Mouse (Mus musculus) heart, postnatal 0 days (tissue): ENCODE measurements around the gene Ppp1r12b. TPM values are rescaled to one million over a fixed set of nuclear protein-coding genes. Genes with fewer than 3 reads are reported as not detected.

Experiments
- ATAC-seq: fragments of 200-750 bp; cut with Nextera tagmentation; 2 replicates; pipeline ENCODE4 v1.8.0; 2017; ENCODE audit warnings: low read depth, moderate number of reproducible peaks, moderate library complexity; ENCODE audit not compliant: insufficient read depth
- DNase-seq: peaks from one replicate; pipeline ENCODE4 v3.0.0-alpha.2; 2016; ENCODE audit warnings: low spot score
- H3K27ac ChIP-seq: fragments of 300-500 bp; sonication (generic); 2 replicates; pipeline ENCODE4 v1.5.1; 2014; ENCODE audit warnings: low read depth, mild to moderate bottlenecking
- H3K27me3 ChIP-seq: fragments of 300-500 bp; sonication (generic); 2 replicates; pipeline ENCODE4 v1.6.1; 2014; ENCODE audit warnings: low read length, mixed read lengths; ENCODE audit not compliant: control insufficient read depth, insufficient read depth
- H3K36me3 ChIP-seq: fragments of 300-500 bp; sonication (generic); replicated peaks from 2 replicates; pipeline ENCODE4 v1.6.1; 2014; ENCODE audit warnings: low read length, mixed read lengths; ENCODE audit not compliant: control insufficient read depth, insufficient read depth
- H3K4me1 ChIP-seq: fragments of 300-500 bp; sonication (generic); 2 replicates; pipeline ENCODE4 v1.6.1; 2014; ENCODE audit warnings: antibody characterized with exemption; ENCODE audit not compliant: control insufficient read depth, insufficient read depth
- H3K4me2 ChIP-seq: fragments of 300-500 bp; sonication (generic); 2 replicates; pipeline ENCODE4 v1.6.1; 2014; ENCODE audit warnings: low read depth, mild to moderate bottlenecking, low read length, moderate library complexity
- H3K4me3 ChIP-seq: fragments of 300-500 bp; sonication (generic); 2 replicates; pipeline ENCODE4 v1.5.1; 2014; ENCODE audit warnings: low read depth, low read length
- H3K9ac ChIP-seq: fragments of 300-500 bp; sonication (generic); replicated peaks from 2 replicates; pipeline ENCODE4 v1.6.1; 2014; ENCODE audit warnings: low read depth, low read length, mixed read lengths
- H3K9me3 ChIP-seq: fragments of 300-500 bp; sonication (generic); replicated peaks from 2 replicates; pipeline ENCODE4 v1.6.1; 2016; ENCODE audit warnings: low read length; ENCODE audit not compliant: control insufficient read depth
- CTCF ChIP-seq: IDR thresholded peaks from 2 replicates; pipeline ENCODE4 v1.5.1; 2016; ENCODE audit warnings: antibody characterized with exemption, control low read depth, low read depth
- EP300 ChIP-seq: IDR thresholded peaks from 2 replicates; pipeline ENCODE4 v1.6.1; 2016; ENCODE audit warnings: antibody characterized with exemption, low read depth
- WGBS: fragments of 180-500 bp; shearing (Covaris S2); extraction: QIAGEN DNeasy Blood & Tissue Kit; methylation state at CpG from one replicate; pipeline ENCODE4 v1.1.7; 2014; 5-methylcytosine and 5-hydroxymethylcytosine counted together
- polyA plus RNA-seq: library from polyadenylated mRNA; unstranded; fragments of >200 nt; fragmentation: Nextera tagmentation; extraction: Ambion mirVana; gene quantifications from 2 replicates; pipeline ENCODE4 v1.2.1, GENCODE M21; 2015
- total RNA-seq: library from RNA; depleted of rRNA; stranded (reverse); fragments of >200 nt; gene quantifications from 2 replicates; pipeline ENCODE4 v1.2.3, GENCODE M21; 2014; ENCODE audit warnings: low replicate concordance

Ppp1r12b gene
- total and polyA plus RNA-seq, 2 experiments from 2014 or later: 23.0 to 69.9 TPM

DNA sequence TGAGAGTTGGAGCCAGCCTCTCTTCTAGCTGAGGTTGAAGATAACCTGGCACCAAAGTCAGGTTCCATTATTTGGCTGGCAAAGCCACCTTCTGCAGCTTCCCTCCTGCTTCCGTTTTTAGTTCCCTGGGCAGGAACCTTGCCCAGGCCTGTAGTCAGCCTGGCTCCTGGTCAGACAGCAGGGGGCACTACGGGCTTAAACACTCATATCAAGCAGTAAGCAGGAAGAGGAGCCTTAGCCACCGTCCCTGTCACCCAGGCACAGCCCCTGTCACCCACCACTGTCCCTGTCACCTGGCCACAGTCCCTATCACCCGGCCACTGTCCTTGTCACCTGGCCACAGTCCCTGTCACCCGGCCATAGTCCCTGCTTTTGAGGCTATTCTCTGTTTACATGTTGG is 230.5 kb downstream of the Ppp1r12b start:
- peak; percentile 29 for DNase-seq
- no peak for TF ChIP-seq EP300
- peak; percentile 65 for TF ChIP-seq CTCF
- no peaks in the 10 kb centered on the region for H3K36me3 ChIP-seq
- peak; percentile 55; the same call in 1 of the 2 replicates for ATAC-seq
- 0 out of 2 replicates have a peak, but pooled peaks cover 2% of the 10 kb centered on the region for H3K27me3 ChIP-seq
- no peak overlapping the region for H3K4me2 ChIP-seq
- H3K9me3 ChIP-seq: no peaks in the 10 kb centered on the region
- no peak overlapping the region for H3K4me3 ChIP-seq
- H3K27ac ChIP-seq: no peak overlapping the region
- H3K4me1 ChIP-seq: no peaks in the 10 kb centered on the region
- 36% methylated on average over 5 of the region's 5 CpGs for WGBS
- no peak overlapping the region for H3K9ac ChIP-seq

DNA sequence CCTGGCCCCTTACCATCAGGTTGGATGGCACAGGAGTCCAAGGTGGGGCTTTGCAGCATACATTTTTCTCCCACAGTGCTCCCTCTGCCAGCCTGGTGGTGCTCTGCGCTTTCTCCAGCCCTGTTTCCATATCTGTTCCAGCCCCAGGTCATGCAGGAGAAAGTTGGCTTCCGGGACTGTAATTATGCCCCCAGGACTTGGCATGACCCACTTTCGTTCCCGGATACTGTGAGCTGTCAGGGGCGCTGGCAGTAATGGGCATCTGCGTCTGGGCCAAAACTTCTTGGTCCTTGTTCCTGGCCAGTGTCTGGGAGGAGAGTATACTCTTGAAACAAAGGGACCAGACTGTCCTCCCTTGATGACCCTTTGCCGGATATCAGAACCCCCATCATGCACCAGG is 232.9 kb downstream of the Ppp1r12b start:
- H3K9me3 ChIP-seq: no peaks in the 10 kb centered on the region
- H3K4me3 ChIP-seq: no peak overlapping the region
- ATAC-seq: no peak
- H3K27ac ChIP-seq: no peak overlapping the region
- WGBS: 82% methylated on average over 7 of the region's 7 CpGs
- TF ChIP-seq EP300: no peak
- no peak for TF ChIP-seq CTCF
- H3K36me3 ChIP-seq: no peaks in the 10 kb centered on the region
- no peak overlapping the region for H3K4me2 ChIP-seq
- no peak overlapping the region for H3K9ac ChIP-seq
- H3K4me1 ChIP-seq: no peaks in the 10 kb centered on the region
- H3K27me3 ChIP-seq: 0 out of 2 replicates have a peak, but pooled peaks cover 2% of the 10 kb centered on the region
- no peak for DNase-seq

GRCm38 (mm10) chr1:134721486-134721885 is 234.3 kb downstream of the Ppp1r12b start:
- 0 out of 2 replicates have a peak, but pooled peaks cover 2% of the 10 kb centered on the region for H3K27me3 ChIP-seq
- H3K9me3 ChIP-seq: no peaks in the 10 kb centered on the region
- H3K9ac ChIP-seq: no peak overlapping the region
- ATAC-seq (no peak), DNase-seq (no peak)
- no peak overlapping the region for H3K4me3 ChIP-seq
- H3K36me3 ChIP-seq: no peaks in the 10 kb centered on the region
- no peak overlapping the region for H3K4me2 ChIP-seq
- TF ChIP-seq CTCF: no peak
- no peak for TF ChIP-seq EP300
- no peak overlapping the region for H3K27ac ChIP-seq
- H3K4me1 ChIP-seq: no peaks in the 10 kb centered on the region
- 73% methylated on average over 5 of the region's 5 CpGs for WGBS

DNA sequence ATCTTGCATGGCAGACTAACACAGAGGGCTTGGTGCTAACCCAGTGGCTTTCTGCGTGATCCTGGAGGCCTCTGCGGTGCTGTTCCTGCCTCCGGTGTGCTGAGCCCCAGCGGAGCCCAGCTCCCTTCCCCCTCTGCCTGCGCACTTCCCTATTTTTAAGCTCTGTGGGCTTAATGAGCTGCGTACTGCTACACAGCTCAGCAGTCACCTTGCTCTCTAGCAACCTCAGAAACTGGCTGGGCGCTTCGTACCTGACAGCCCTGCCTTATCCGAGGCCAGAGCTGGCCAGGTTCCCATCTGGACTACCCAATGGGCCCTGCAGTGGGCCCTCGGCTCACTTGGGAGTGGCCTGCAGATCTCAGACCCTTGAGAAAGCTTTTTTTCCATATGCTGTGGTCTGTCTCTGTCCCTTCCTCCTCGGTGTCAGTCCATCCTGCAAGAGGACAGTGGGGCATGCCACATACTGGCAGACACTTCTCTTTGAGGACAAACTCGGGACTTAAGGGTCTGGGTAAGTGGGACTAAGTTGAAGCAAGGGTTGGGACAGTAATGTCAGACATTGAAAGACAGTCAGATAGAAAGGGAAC is 235.9 kb downstream of the Ppp1r12b start:
- no peaks in the 10 kb centered on the region for H3K9me3 ChIP-seq
- H3K27ac ChIP-seq: no peak overlapping the region
- H3K4me2 ChIP-seq: no peak overlapping the region
- no peaks in the 10 kb centered on the region for H3K36me3 ChIP-seq
- no peak for ATAC-seq
- no peak for DNase-seq
- TF ChIP-seq EP300 (no peak), CTCF (no peak)
- H3K4me3 ChIP-seq: no peak overlapping the region
- H3K27me3 ChIP-seq: 0 out of 2 replicates have a peak, but pooled peaks cover 2% of the 10 kb centered on the region
- WGBS: 47% methylated on average over 12 of the region's 12 CpGs
- no peak overlapping the region for H3K9ac ChIP-seq
- no peaks in the 10 kb centered on the region for H3K4me1 ChIP-seq

DNA sequence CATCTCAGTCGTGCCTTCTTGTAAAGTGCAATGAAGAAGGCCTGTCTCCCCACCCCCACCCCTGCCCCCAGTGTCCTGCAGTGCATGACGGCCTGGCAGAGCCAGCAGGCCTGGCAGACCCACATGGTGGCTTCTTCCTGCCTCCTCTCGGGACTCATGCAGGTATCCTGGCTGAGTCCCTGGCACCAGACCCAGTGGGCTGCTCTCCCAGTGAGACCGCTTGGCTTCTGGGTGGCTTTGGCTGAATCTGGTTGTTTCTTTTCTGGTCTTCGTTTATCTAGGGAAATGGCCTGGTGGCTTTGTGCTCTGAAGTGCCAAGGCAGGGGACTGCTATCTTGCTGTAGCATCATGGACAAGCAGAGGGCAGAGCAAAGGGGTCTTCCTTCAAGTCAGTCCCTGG is 240.7 kb downstream of the Ppp1r12b start:
- Histone ChIP-seq H3K27me3 (peaks cover 32% of the 10 kb centered on the region; the same call in 1 of the 2 replicates), H3K36me3 (no peaks in the 10 kb centered on the region), H3K4me2 (no peak overlapping the region), H3K4me3 (no peak overlapping the region), H3K9ac (no peak overlapping the region), H3K27ac (no peak overlapping the region), H3K9me3 (no peaks in the 10 kb centered on the region), H3K4me1 (no peaks in the 10 kb centered on the region)
- 50% methylated on average over 5 of the region's 5 CpGs for WGBS
- ATAC-seq (no peak), DNase-seq (no peak)
- TF ChIP-seq EP300 (no peak), CTCF (no peak)

GRCm38 (mm10) chr1:134714166-134714565 is 241.6 kb downstream of the Ppp1r12b start:
- Histone ChIP-seq H3K27ac (no peak overlapping the region), H3K4me1 (peaks cover 2% of the 10 kb centered on the region; the same call in 1 of the 2 replicates), H3K36me3 (no peaks in the 10 kb centered on the region), H3K9ac (no peak overlapping the region), H3K4me2 (no peak overlapping the region), H3K4me3 (no peak overlapping the region), H3K9me3 (no peaks in the 10 kb centered on the region), H3K27me3 (peaks cover 41% of the 10 kb centered on the region)
- WGBS: 73% methylated on average over 8 of the region's 8 CpGs
- ATAC-seq (no peak), DNase-seq (no peak)
- TF ChIP-seq EP300: no peak
- TF ChIP-seq CTCF: no peak
